Mouse (Mus musculus): ENCODE measurements around the gene Vmn2r60. TPM values are rescaled to one million over a fixed set of nuclear protein-coding genes. Genes with fewer than 3 reads are reported as not detected.
"Not testable (repeated sequence)": the region's sequence is repeated elsewhere in the genome, so short reads cannot be mapped to it uniquely, and the experiment has no call there.

Vmn2r60 gene
- not detected for total RNA-seq (2021)
- long read RNA-seq, experiment 1: 0 reads
- long read RNA-seq, experiment 2: 0 reads

DNA sequence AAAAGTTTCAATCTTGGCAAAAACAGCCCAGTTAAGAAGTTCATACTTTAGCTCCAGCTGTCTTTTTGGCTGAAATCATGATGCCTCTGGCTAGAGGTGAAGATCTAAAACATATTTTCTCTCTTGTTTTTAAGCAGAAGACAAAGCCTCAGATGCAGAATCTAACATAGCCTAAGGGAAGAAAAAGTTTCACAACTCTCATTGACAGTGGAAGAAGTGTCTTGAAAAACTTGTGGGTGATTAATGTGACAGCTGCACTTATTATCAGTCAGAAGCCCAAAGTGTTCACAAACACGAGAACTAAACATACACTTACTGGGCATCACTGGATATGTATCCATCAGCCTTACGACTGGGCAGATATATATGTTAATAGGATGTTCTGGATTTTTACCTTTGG, at the start of gene Vmn2r60:
Gene Vmn2r60 (plus strand): TSS at position 301 of the 400 bp plus-strand sequence.
- DNase-seq (ENCODE audit: low spot score in 2 of 2): no peak

DNA sequence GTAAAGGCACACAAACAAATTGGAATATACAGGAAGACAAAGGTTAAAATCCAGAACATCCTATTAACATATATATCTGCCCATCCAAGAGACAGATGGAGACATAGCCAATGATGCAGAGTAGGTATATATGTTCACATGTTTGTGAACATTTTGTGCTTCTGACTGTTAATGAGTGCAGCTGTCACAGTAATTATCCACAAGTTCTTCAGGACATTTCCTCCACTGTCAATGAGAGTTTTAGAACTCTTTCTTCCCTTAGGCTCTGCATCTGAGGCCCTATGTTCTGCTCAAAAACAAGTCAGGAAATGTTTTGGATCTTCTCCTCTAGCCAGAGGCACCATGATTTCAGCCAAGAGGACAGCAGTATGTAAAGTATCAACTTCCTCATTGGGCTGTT, 48.6 kb upstream of the Vmn2r60 start, which contains the start of gene Vmn2r59:
Gene Vmn2r59 (minus strand): TSS at position 101 of the 400 bp plus-strand sequence.
- DNase-seq (ENCODE audit: low spot score in 2 of 2): no peak

DNA sequence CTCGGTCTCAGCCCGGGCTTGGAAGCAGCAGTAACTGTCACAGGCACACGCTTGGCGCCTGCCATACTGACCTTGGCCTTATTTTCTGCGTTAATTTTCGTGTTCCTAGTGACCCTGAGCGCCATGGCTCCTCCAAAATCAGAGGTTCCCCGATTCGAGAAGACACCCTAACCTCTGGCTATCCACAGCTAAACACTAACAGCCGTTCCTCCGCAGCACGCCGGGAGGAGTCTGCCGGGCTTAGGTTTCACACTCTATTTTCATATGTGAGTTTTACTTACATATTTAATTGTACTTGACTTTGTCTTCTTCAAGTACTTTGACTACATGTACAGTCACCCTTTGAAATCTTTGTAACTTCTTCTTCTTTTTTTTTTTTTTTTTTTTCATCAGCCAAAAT, 509 bp upstream of the Vmn2r60 start:
- DNase-seq (ENCODE audit: low spot score in 2 of 2): not testable (repeated sequence)

Other genes starting within 250 kb of the Vmn2r60 start
- not detected for gene Vmn2r58, start 235.1 kb upstream of the Vmn2r60 start, total RNA-seq (2021)
- not detected for gene Vmn2r59, start 48.7 kb upstream of the Vmn2r60 start, total RNA-seq (2021)
- not detected for gene Vmn2r61, start 152.3 kb downstream of the Vmn2r60 start, total RNA-seq (2021)